Mouse (Mus musculus): ENCODE results near the gene Timm13. TPM values are rescaled to one million over a fixed set of nuclear protein-coding genes. Genes with fewer than 3 reads are reported as not detected.
A peak's percentile ranks its signal among the peaks of the same experiment; 100 is the strongest.

The Timm13 gene
- polyA plus RNA-seq, 1 experiment from 2014 or later = 353 TPM

GRCm38 (mm10) chr10:80904004-80904693 is 3.4 kb upstream of the Timm13 start:
- H3K4me1 ChIP-seq (replicated peaks; ENCODE audit: control insufficient read depth, insufficient read depth, low read length) = peaks cover 7% of the 10 kb centered on the region
- no peak overlapping the region for H3K9ac ChIP-seq (ENCODE audit: low read depth, low read length)
- no peak for ATAC-seq (ENCODE audit: low FRiP score)
- H3K27me3 ChIP-seq (ENCODE audit: control insufficient read depth, insufficient read depth, low read length) = no peaks in the 10 kb centered on the region
- H3K4me3 ChIP-seq (ENCODE audit: low read depth, low read length) = no peak overlapping the region
- 0 out of 2 replicates have a peak, but pooled peaks cover 20% of the 10 kb centered on the region for H3K36me3 ChIP-seq (ENCODE audit: control insufficient read depth, insufficient read depth, low read length)
- no peak for DNase-seq (ENCODE audit: low spot score)
- no peak overlapping the region for H3K27ac ChIP-seq (ENCODE audit: low read depth, low read length)
- no peak overlapping the region for H3K4me2 ChIP-seq (replicated peaks; ENCODE audit: low read depth, low read length)
- WGBS = 84% methylated on average over 28 of the region's 28 CpGs
- no peaks in the 10 kb centered on the region for H3K9me3 ChIP-seq (ENCODE audit: control insufficient read depth, low read length)

GRCm38 (mm10) chr10:80903282-80903681 is 2.5 kb upstream of the Timm13 start:
- Histone ChIP-seq H3K9ac (ENCODE audit: low read depth, low read length) (no peak overlapping the region), H3K27ac (ENCODE audit: low read depth, low read length) (no peak overlapping the region), H3K36me3 (ENCODE audit: control insufficient read depth, insufficient read depth, low read length) (0 out of 2 replicates have a peak, but pooled peaks cover 20% of the 10 kb centered on the region), H3K4me2 (replicated peaks; ENCODE audit: low read depth, low read length) (no peak overlapping the region), H3K4me1 (replicated peaks; ENCODE audit: control insufficient read depth, insufficient read depth, low read length) (peaks cover 7% of the 10 kb centered on the region), H3K4me3 (ENCODE audit: low read depth, low read length) (no peak overlapping the region), H3K27me3 (ENCODE audit: control insufficient read depth, insufficient read depth, low read length) (no peaks in the 10 kb centered on the region), H3K9me3 (ENCODE audit: control insufficient read depth, low read length) (no peaks in the 10 kb centered on the region)
- no peak for DNase-seq (ENCODE audit: low spot score)
- WGBS = 91% methylated on average over 10 of the region's 10 CpGs
- ATAC-seq (ENCODE audit: low FRiP score) = no peak

GRCm38 (mm10) chr10:80902273-80902940 is 1.6 kb upstream of the Timm13 start:
- Histone ChIP-seq H3K4me1 (replicated peaks; ENCODE audit: control insufficient read depth, insufficient read depth, low read length) (peaks cover 7% of the 10 kb centered on the region), H3K27ac (ENCODE audit: low read depth, low read length) (no peak overlapping the region), H3K9me3 (ENCODE audit: control insufficient read depth, low read length) (no peaks in the 10 kb centered on the region), H3K9ac (ENCODE audit: low read depth, low read length) (no peak overlapping the region), H3K27me3 (ENCODE audit: control insufficient read depth, insufficient read depth, low read length) (no peaks in the 10 kb centered on the region), H3K36me3 (ENCODE audit: control insufficient read depth, insufficient read depth, low read length) (0 out of 2 replicates have a peak, but pooled peaks cover 14% of the 10 kb centered on the region), H3K4me3 (ENCODE audit: low read depth, low read length) (no peak overlapping the region), H3K4me2 (replicated peaks; ENCODE audit: low read depth, low read length) (no peak overlapping the region)
- DNase-seq (ENCODE audit: low spot score) (no peak), ATAC-seq (ENCODE audit: low FRiP score) (no peak)
- WGBS = 97% methylated on average over 9 of the region's 9 CpGs

- no peak overlapping the region for H3K27ac ChIP-seq (ENCODE audit: low read depth, low read length)
- H3K4me2 ChIP-seq (replicated peaks; ENCODE audit: low read depth, low read length) = no peak overlapping the region
- WGBS = 90% methylated on average over 19 of the region's 19 CpGs
- 0 out of 2 replicates have a peak, but pooled peaks cover 11% of the 10 kb centered on the region for H3K36me3 ChIP-seq (ENCODE audit: control insufficient read depth, insufficient read depth, low read length)
- no peak overlapping the region for H3K4me3 ChIP-seq (ENCODE audit: low read depth, low read length)
- peaks cover 7% of the 10 kb centered on the region for H3K4me1 ChIP-seq (replicated peaks; ENCODE audit: control insufficient read depth, insufficient read depth, low read length)
- DNase-seq (ENCODE audit: low spot score) (no peak), ATAC-seq (ENCODE audit: low FRiP score) (no peak)
- no peaks in the 10 kb centered on the region for H3K9me3 ChIP-seq (ENCODE audit: control insufficient read depth, low read length)
- H3K9ac ChIP-seq (ENCODE audit: low read depth, low read length) = no peak overlapping the region
- no peaks in the 10 kb centered on the region for H3K27me3 ChIP-seq (ENCODE audit: control insufficient read depth, insufficient read depth, low read length)
Measured at GRCm38 (mm10) chr10:80901409-80902272, 872 bp upstream of the Timm13 start.

GRCm38 (mm10) chr10:80899591-80900317 is 1.0 kb downstream of the Timm13 start:
- WGBS = 16% methylated on average over 25 of the region's 25 CpGs
- Histone ChIP-seq H3K36me3 (ENCODE audit: control insufficient read depth, insufficient read depth, low read length) (0 out of 2 replicates have a peak, but pooled peaks cover 8% of the 10 kb centered on the region), H3K9me3 (ENCODE audit: control insufficient read depth, low read length) (no peaks in the 10 kb centered on the region), H3K4me3 (ENCODE audit: low read depth, low read length) (peak overlapping the region; percentile 79), H3K4me2 (replicated peaks; ENCODE audit: low read depth, low read length) (peak overlapping the region; percentile 88), H3K4me1 (replicated peaks; ENCODE audit: control insufficient read depth, insufficient read depth, low read length) (peaks cover 7% of the 10 kb centered on the region), H3K9ac (ENCODE audit: low read depth, low read length) (peak overlapping the region; percentile 79), H3K27ac (ENCODE audit: low read depth, low read length) (peak overlapping the region; percentile 80; the same call in 1 of the 2 replicates), H3K27me3 (ENCODE audit: control insufficient read depth, insufficient read depth, low read length) (no peaks in the 10 kb centered on the region)
- DNase-seq (ENCODE audit: low spot score) (no peak), ATAC-seq (ENCODE audit: low FRiP score) (no peak; the same call in 1 of the 2 replicates)

GRCm38 (mm10) chr10:80899074-80899473 is 1.7 kb downstream of the Timm13 start:
- Histone ChIP-seq H3K36me3 (ENCODE audit: control insufficient read depth, insufficient read depth, low read length) (0 out of 2 replicates have a peak, but pooled peaks cover 2% of the 10 kb centered on the region), H3K4me1 (replicated peaks; ENCODE audit: control insufficient read depth, insufficient read depth, low read length) (peaks cover 7% of the 10 kb centered on the region), H3K4me3 (ENCODE audit: low read depth, low read length) (peak overlapping the region; percentile 79; the same call in 1 of the 2 replicates), H3K27ac (ENCODE audit: low read depth, low read length) (no peak overlapping the region), H3K9ac (ENCODE audit: low read depth, low read length) (no peak overlapping the region), H3K9me3 (ENCODE audit: control insufficient read depth, low read length) (no peaks in the 10 kb centered on the region), H3K27me3 (ENCODE audit: control insufficient read depth, insufficient read depth, low read length) (no peaks in the 10 kb centered on the region), H3K4me2 (replicated peaks; ENCODE audit: low read depth, low read length) (no peak overlapping the region)
- 92% methylated on average over 8 of the region's 8 CpGs for WGBS
- DNase-seq (ENCODE audit: low spot score) (no peak), ATAC-seq (ENCODE audit: low FRiP score) (no peak)

- DNase-seq (ENCODE audit: low spot score) (no peak), ATAC-seq (ENCODE audit: low FRiP score) (no peak)
- Histone ChIP-seq H3K27me3 (ENCODE audit: control insufficient read depth, insufficient read depth, low read length) (no peaks in the 10 kb centered on the region), H3K27ac (ENCODE audit: low read depth, low read length) (no peak overlapping the region), H3K36me3 (ENCODE audit: control insufficient read depth, insufficient read depth, low read length) (no peaks in the 10 kb centered on the region), H3K4me2 (replicated peaks; ENCODE audit: low read depth, low read length) (no peak overlapping the region), H3K4me1 (replicated peaks; ENCODE audit: control insufficient read depth, insufficient read depth, low read length) (peaks cover 7% of the 10 kb centered on the region), H3K4me3 (ENCODE audit: low read depth, low read length) (0 out of 2 replicates have a peak overlapping the region, but pooled peaks have one; percentile 2), H3K9ac (ENCODE audit: low read depth, low read length) (no peak overlapping the region; the same call in 1 of the 2 replicates), H3K9me3 (ENCODE audit: control insufficient read depth, low read length) (no peaks in the 10 kb centered on the region)
- WGBS = 34% methylated on average over 41 of the region's 41 CpGs
Measured at GRCm38 (mm10) chr10:80897861-80898510, 2.8 kb downstream of the Timm13 start.

Data from hindbrain, embryonic 11.5 days (tissue).